Mouse (Mus musculus) adrenal gland (tissue): Measurements from ENCODE around the gene Glt28d2.

Experiments
- intact Hi-C: fragments of 180-260 bp; cut with DNase I; formaldehyde crosslinking; loops from one replicate; pipeline ENCODE4 v1.15.1; 2025

Glt28d2 gene

DNA sequence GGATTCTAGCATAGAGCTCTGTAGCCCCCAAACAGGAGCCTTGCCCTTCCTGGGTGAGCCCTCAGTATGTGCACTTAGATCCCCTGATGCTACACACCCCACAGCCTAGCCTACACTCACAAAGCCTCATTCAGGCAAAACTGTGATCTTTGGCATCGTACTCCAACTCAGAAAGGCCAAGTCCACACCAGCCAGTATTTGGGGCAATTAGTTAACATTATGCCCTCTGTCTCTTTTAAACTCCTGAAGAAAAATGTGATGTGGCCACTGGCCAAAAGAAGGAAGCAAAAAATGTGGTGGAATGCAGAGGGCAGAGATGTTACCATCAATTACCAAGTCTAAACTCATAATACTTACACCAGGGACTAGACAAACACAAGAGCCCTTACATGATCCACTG is 55.5 kb downstream of the Glt28d2 start:
- intact Hi-C loops, result no loop called here

- intact Hi-C loops, result no loop called here
Measured at GRCm38 (mm10) chr3:85829047-85829446, 58.3 kb downstream of the Glt28d2 start.

DNA sequence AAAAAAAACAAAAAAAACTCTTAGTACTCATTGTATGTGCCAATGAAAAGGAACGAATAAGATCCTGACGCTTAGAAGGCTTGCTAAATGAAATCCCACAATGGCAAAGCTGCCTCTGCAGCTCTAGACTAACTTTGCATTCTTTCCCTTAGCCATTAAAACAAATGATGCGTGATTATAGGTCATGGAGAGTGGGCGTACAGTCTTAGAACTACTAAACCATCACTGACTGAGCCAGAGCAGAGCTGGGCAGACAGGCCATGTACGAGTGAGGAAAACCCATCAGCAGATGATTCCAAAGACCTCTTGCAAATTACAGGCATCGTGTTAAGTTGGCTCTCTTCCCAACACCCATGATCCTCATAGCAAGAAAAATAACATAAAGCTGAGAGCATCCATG is 59.5 kb downstream of the Glt28d2 start:
- intact Hi-C loops, result no loop called here

DNA sequence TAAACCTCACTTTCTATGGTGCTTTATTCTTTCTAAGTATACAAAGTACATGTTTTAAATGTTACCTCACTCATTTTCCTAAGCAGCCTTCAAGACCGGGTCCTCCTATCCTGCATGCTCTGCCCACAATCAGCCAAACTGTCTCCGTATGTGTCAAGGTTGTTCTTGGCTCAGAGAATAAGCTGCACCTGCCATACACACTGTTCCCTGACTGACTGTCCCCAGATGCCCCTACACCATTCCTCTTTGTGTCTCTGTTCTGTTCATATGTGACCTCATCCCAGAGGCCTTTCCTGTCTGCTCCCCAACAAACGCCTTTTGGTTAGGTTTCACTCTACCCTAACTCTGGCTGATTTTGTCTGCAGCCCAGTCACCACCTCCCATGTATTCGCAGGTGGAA is 60.0 kb downstream of the Glt28d2 start:
- intact Hi-C loops, result no loop called here

GRCm38 (mm10) chr3:85820839-85821548 is 66.3 kb downstream of the Glt28d2 start:
- intact Hi-C loops, result no loop called here
